Mouse (Mus musculus) kidney, adult 8-10 months (tissue): ENCODE results near the gene Phb.
"Not testable (repeated sequence)": the region's sequence is repeated elsewhere in the genome, so short reads cannot be mapped to it uniquely, and the experiment has no call there.

Source experiments
- DNase-seq, 2 experiments: peaks; one replicate each; pipeline ENCODE4 v3.0.0; 2022

Phb gene

DNA sequence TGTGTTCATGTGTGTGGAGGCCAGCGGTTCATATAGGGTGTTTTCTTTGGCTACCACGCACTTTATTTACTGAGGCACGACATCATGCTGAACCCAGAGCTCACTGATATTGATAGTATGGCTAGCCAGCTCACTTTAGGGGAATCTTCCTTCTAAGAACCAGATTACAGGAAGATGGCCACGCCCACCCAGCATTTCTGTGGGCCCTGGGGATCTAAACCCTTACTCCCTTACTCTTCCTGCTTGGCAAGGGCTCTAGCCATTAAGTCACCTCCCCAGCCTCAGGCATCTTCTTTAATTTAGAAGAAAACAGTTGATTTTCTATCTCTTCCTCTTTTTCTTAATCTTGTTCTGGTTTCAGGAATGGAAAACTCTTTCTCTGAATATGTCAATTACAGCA, 9.3 kb upstream of the Phb start:
- no peak for DNase-seq

GRCm38 (mm10) chr11:95667177-95667576, 420 bp downstream of the Phb start:
- DNase-seq = peak; percentile 73 to 74

GRCm38 (mm10) chr11:95668086-95668485, 1.3 kb downstream of the Phb start:
- DNase-seq = not testable (repeated sequence)

DNA sequence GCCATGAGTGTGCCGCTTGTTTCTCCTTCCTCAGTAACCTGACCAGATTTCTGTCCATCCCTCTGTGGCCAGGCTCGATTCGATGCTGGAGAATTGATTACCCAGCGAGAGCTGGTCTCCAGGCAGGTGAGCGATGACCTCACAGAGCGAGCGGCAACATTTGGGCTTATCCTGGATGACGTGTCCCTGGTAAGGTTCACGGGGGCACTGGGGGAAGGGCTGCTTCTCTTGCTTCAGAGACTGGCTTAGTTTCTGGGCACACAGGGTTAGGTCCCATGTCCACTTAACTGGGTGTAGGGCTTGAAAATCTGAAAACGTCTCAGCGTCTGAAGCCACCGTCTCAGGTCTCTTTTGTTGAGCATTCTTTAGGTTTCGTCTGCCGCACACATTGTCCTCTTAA, 8.7 kb downstream of the Phb start:
- DNase-seq = no peak

DNA sequence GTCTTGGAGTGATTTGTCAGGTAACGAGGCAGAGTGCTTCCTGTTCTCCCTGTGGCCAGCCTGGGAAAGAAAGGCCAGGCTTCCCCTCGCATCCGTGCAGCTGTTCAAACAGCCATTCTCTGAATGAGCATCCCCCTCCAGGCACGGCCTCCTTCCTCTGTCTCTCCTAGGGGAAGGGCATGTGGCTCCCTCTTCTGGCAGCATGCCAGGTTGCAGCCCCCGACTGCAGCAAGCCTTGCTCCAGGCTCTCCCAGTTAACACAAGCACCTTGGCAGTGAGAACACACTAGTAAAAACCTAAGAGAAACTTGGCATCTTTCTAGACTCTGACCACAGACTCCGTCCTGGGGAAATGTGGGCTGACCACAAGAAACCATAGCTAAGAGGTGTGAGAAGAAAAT, 9.6 kb downstream of the Phb start:
- peak in 1 of 2 experiments; percentile 34 for DNase-seq

- no peak for DNase-seq
Measured at GRCm38 (mm10) chr11:95677925-95678701, 11.4 kb downstream of the Phb start.

DNA sequence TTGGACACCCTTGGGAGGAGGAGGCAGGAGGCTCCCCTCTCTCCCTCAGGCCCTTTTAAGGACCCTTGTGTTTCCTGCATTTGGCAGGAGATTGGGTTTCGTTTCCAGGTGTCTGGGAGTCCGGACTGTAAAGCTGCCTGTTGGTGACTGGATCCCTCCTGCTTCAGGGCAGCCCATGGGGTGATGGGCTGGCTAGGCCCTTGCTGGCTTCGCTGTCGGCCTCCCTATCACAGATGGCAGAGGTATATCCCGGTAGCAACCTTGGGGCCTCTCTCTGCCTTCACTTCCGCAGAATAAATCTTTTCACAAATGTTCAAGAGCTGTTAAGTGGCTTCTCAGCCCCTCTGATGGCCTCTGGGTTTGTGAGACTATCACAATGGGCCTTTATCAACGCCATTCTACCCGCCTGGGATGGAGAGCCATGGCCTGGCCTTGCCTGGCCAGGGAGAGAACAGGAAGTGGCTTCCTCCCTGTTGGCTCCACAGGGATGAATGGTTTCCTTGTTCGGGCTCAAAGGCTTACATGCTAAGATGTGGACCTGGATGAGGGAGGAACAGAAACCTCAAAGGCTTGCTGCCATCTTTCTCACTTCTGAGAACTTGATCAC, 15.3 kb downstream of the Phb start:
- no peak for DNase-seq

DNA sequence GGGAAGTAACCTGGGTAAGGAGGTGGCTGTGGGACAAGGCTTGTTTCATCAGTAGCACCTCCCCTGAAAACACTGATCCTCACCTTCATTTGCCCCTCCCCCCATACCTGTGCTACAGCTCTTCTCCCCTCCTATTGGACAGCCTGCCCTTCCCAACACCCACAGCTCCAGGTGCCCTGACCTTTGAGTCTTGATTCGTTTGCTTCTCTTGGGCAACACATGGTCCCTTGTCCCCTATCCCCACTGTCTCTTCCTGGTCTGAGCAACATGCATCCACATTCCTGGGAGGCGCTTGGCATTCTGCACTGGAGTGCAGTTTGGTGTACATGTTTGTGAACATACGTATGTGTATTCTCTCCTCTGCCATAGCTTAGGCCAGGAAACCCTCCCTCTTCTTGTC, 16.2 kb downstream of the Phb start:
- DNase-seq = no peak

- peak; percentile 50 to 80 for DNase-seq
Measured at GRCm38 (mm10) chr11:95686031-95686430, 19.3 kb downstream of the Phb start.

DNA sequence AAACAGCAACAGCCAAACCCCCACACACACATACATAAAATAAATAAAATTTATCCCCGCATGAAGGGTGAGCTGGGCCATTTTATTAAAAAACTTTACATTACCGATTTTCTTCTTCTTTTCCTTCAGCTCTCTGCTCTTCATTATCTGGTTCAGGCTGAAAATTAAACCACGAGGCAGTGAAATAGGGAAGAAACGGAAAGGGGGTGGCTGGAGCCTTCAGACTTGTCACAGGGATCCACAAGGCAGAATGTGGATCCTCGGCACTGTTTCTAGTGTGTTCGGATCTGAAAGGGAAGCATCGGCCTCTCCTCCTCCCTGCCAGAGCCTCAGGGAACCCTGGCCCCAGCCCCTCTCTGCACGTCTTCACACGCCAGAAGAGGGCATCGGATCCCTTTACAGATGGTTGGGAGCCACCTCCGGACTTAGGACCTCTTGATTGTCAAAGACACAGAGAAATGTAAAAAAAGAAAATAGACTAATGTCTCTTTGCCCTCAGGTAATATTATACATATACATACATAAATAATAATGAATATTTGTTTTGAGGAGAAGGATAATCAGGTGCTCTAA, 20.4 kb downstream of the Phb start:
- no peak for DNase-seq

DNA sequence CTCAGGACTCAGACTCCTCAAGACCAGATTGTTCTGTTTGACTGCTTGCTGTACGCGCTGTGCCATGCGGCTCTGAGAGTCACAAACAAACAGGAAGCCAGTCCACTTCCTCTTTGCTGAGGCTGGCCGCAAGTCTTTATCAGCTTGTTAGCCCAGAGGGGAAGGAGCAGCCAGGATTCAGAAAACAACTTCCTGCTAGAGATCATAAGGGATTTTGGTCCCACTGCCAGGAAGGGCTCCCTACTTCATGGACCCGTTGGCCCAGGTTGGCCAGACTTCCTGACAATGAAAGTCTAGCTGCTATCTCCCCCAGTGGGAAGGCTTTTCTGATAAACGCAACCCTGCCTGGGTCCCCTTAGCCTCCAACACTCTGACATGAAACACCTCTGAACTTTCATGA, 21.8 kb downstream of the Phb start:
- peak; percentile 38 to 52 for DNase-seq

- DNase-seq = no peak
Measured at GRCm38 (mm10) chr11:95688981-95689380, 22.2 kb downstream of the Phb start.

DNA sequence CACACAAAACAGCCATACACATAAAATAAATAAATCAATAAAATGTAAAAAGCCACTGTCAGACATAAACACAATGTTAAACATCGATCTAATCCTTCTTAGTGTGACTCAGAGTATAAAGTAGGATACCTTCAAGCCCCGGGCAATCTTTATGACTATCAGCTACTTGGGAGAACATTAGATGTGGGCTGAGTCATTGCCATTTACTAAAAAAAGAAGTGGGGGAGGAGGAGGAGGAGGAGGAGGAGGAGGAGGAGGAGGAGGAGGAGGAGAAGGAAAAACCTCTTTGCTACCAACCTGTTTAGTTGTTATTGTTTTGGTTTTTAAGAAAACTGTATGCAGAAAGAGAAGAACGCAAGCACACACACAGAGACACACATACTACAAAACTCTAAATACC, 22.8 kb downstream of the Phb start:
- DNase-seq = no peak

- no peak for DNase-seq
Measured at GRCm38 (mm10) chr11:95698541-95698940, 31.8 kb downstream of the Phb start.

DNA sequence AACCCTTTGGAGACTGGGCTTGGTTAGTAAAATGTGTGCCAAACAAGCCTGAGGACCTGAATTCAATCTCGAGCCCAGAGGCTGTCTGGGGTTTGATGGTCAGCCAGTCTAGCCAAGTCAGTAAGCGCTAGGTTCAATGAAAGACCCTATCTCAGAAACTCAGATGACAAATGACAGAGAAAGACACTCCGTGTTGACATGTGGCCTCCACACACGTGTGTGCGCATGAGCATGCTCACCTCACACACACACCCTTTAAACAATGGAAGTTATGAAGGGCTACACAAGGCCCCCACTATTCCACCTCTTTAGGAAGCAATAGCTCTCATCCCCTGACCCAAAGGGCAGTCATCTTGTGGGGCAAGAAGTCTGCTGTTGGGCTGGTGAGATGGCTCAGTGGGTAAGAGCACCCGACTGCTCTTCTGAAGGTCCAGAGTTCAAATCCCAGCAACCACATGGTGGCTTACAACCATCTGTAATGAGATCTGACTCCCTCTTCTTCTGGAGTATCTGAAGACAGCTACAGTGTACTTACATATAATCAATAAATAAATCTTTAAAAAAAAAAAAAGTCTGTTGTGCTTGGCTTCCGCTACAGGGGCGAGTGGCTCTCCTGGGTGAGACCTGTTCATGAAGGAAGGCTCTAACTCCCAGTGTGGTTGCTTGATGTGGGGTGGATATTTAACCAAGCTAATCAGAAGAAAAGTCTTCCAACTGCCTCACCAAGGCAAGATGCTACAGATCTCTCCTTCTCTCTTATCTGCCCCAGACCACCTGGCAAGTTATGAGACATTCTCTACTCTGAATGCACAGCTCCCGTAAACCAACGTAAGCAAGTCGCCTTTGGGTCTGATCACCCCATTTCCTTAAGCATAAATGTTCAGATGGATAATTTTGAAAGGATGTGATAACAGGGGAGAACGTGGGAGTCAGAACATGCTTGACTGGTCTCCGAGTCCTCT, 34.3 kb downstream of the Phb start:
- no peak for DNase-seq

DNA sequence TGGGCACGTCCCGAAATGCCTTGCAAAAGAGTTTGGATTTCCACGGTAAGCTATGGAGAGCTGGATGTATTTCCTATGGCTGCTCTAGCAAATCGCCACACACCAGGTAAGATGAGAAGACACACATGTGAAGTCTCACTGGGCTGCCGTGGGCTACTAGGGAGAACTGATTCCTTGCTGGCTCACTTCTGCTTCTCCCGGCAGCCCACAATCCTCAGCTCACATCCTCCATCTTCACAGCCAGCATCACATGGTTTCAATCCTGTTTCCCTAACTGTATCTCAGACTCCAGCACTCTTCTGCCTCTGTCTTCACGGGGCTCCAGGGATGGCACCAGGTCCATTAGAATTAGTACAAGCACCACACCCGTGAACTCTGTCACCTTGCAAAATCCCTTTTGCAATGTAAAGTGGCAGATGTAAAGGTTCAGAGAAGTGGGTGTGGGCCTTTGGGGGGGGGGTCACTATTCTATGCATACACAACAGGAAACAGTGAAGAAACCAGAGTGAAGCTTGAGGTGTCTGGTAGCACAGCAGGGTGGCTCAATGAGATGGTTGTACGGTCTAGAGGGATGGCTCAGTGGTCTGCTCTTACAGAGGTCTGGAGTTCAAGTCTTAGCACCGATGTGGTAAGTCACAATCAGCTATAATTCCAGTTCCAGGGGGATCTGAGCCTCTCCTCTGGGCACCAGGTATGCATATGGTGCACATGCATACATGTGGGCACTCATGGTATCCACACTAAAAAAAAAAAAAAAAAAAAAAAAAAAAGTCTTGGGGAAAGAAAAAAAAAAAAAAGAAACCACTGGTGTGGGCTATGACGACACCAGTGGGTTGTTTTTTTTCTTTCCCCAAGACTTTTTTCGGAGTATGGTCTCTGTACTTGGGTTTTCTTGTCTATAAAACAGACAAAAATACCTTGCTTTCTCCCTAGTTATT, 37.5 kb downstream of the Phb start:
- no peak for DNase-seq

- no peak for DNase-seq
Measured at GRCm38 (mm10) chr11:95704970-95705330, 38.2 kb downstream of the Phb start.

- no peak for DNase-seq
Measured at GRCm38 (mm10) chr11:95709534-95710040, 42.8 kb downstream of the Phb start.

DNA sequence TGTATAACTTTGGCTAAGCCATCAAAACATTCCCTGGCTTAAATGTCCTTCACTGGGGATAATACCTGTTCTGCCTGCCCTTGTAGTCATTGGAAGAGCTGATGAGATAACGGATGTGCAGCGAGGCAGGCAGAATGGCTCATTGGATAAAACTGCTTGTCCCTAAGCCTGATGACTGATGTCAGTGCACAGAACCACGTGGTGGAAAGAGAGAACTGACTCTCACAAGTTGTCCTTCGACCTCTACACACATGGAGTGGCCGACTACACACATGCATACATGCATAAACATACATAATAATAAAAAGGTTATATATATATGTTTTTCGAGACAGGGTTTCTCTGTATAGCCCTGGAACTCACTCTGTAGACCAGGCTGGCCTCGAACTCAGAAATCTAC, 43.7 kb downstream of the Phb start:
- DNase-seq = no peak

GRCm38 (mm10) chr11:95712085-95712562, 45.4 kb downstream of the Phb start:
- DNase-seq = peak; percentile 31 to 49

DNA sequence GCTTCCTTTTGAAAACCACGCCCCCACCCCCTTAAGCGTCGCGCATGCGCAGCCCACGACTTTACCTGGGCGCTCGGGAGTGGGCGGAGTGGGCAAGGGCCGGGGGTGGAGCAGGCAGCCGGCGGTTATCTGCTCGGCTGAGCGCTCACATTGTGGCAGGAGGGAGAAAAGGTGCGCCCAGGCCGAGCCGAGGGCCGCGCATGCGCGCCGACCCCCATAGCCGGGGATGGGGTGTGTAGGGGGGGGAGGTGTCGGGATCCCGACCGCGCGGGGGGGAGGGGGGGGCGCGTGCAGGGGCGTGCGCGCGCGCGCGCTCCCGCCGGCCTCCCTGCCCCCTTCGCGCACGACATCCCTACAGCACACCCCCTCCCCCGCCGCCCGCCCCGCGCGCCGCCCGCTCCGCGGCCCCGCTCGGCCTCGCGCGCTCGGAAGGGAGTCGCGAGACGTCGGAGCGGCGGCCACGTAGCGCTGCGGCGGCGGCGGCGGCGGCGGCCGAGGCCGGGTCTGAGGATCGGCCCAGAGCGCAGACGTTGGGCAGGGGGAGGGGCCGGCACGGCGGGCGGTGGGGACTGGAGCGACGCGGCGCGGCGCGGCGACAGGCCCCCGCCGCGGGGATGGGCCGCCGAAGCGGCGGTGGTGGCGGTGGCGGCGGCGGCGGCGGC, 45.9 kb downstream of the Phb start, which contains the start of gene Zfp652:
TSS of gene Zfp652 (plus strand) at position 111 of the 662 bp plus-strand sequence.
- DNase-seq = peak; percentile 87 to 90
